Mouse (Mus musculus): ENCODE results near the gene Arg2.

DNA sequence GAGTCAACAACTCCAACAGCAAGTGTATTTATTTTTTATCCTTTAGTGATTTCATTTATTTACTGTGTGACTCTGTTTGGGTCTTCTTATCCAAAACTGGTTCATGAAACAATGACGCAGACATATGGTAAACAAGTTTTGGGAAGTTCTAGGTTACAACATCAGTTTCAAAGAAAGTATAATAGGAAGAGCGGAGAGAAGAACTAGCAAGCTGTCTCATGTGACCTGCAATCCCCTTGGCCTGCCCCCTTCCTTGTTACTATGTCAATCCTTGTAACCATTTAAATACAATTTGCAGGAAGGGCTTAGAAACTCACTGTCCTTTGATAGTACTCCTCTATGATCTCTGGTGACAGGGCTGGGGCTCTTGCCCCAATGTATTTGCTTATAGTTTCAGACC, 10.2 kb downstream of the Arg2 start:
- TF ChIP-seq ZNF384 (IDR thresholded peaks at IDR 0.05; ENCODE audit: low read depth, low read length) = no peak
- no peak for TF ChIP-seq HCFC1 (IDR thresholded peaks at IDR 0.05; ENCODE audit: borderline replicate concordance, insufficient read depth, low read length)
- no peak for TF ChIP-seq MAFK (IDR thresholded peaks at IDR 0.05; ENCODE audit: insufficient read depth, low read depth, low read length)
- no peak for TF ChIP-seq ZC3H11A (IDR thresholded peaks at IDR 0.05; ENCODE audit: borderline replicate concordance, low read depth, low read length)
- TF ChIP-seq CHD2 (IDR thresholded peaks at IDR 0.05; ENCODE audit: low read depth, low read length) = no peak

Data from ES-E14 (cell line).